15 mouse cellular contexts compared by ENCODE assay signal in genomic region chr5:28066311-28066710, GRCm38 (mm10). TPM values are rescaled to one million over a fixed set of nuclear protein-coding genes. Genes with fewer than 3 reads are reported as not detected.
A peak's percentile ranks its signal among the peaks of the same experiment; 100 is the strongest.
DNase-seq lines count a peak whose midpoint lies in the region; ATAC-seq and TF ChIP-seq lines count a peak whose summit lies in the region.
"Had no signal": no experiment of that assay in that cellular context is flagged by ENCODE, and none has a peak within 500 bp of the region (broad histone marks: within the 10 kb centered on the region; RNA-seq: fewer than 3 reads in every experiment).

No protein-coding gene starts in this region.

- peaks cover 30 to 33% of the 10 kb centered on the region in 2 experiments for H3K4me1 ChIP-seq in heart, embryonic 14.5 days (ENCODE audit: control insufficient read depth in 2 of 2, insufficient read depth in 2 of 2, low read length in 2 of 2)
- peaks cover 19% of the 10 kb centered on the region for H3K4me1 ChIP-seq in limb, embryonic 13.5 days
- peaks cover 51% of the 10 kb centered on the region for H3K4me1 ChIP-seq in small intestine, adult 2 months (ENCODE audit: control insufficient read depth, insufficient read depth, insufficient read length, low read length)

- WGBS in heart, embryonic 14.5 days = 44% methylated on average over 5 of the region's 5 CpGs
- 70% methylated on average over 5 of the region's 5 CpGs for WGBS in limb, embryonic 13.5 days
- 28% methylated on average over 5 of the region's 5 CpGs for WGBS in small intestine, adult 2 months

- no peak for TF ChIP-seq POLR2A in small intestine, adult 2 months (IDR thresholded peaks at IDR 0.05; ENCODE audit: low read depth, low read length)

- DNase-seq in heart, adult 9 months (ENCODE audit: low spot score in 2 of 2) = no peak
- DNase-seq in c-Kit-positive CD71-positive TER-119-positive erythroid progenitor cells, embryonic 14.5 days (ENCODE audit: low spot score) = peak; percentile 44
- no peak for DNase-seq in adrenal gland, postnatal 25 days
- no peak for DNase-seq in cerebellum, postnatal 14 days
- DNase-seq: cerebellum, postnatal 36 days; lung, postnatal 36 days; right cerebral cortex, postnatal 25 days; thymus, postnatal 25 days had no signal

- no peak for TF ChIP-seq CTCF in small intestine, adult 2 months (IDR thresholded peaks at IDR 0.05; ENCODE audit: extremely low read depth, insufficient read length, insufficient replicate concordance, low read depth, low read length)

- H3K4me2 ChIP-seq in heart, embryonic 14.5 days (ENCODE audit: low read length) = 0 out of 2 replicates have a peak overlapping the region, but pooled peaks have one; percentile 5
- no peak overlapping the region for H3K4me2 ChIP-seq in limb, embryonic 13.5 days (replicated peaks)
- H3K4me2 ChIP-seq: embryonic facial prominence, embryonic 15.5 days; kidney, embryonic 15.5 days had no signal

- ATAC-seq in heart, embryonic 14.5 days (ENCODE audit: insufficient number of reproducible peaks, insufficient read depth, low FRiP score, low read depth) = no peak
- ATAC-seq in limb, embryonic 13.5 days (ENCODE audit: low FRiP score, low read depth) = no peak
- ATAC-seq: hindbrain, embryonic 16.5 days; Patski had no signal

- H3K9ac ChIP-seq in heart, embryonic 14.5 days (ENCODE audit: low read length) = no peak overlapping the region
- no peak overlapping the region for H3K9ac ChIP-seq in limb, embryonic 13.5 days
- H3K9ac ChIP-seq: embryonic facial prominence, embryonic 15.5 days; kidney, embryonic 15.5 days had no signal

- no peak overlapping the region for H3K4me3 ChIP-seq in heart, embryonic 14.5 days (ENCODE audit: control insufficient read depth in 1 of 2, insufficient read depth in 1 of 2, low read depth in 1 of 2, low read length in 2 of 2)
- H3K4me3 ChIP-seq in limb, embryonic 13.5 days = no peak overlapping the region
- H3K4me3 ChIP-seq in small intestine, adult 2 months (ENCODE audit: low read depth, low read length) = peak overlapping the region; percentile 23
- H3K4me3 ChIP-seq: embryonic facial prominence, embryonic 15.5 days; kidney, embryonic 15.5 days had no signal

- H3K9me3 ChIP-seq in heart, embryonic 14.5 days (ENCODE audit: control insufficient read depth, low read length) = no peaks in the 10 kb centered on the region
- no peaks in the 10 kb centered on the region for H3K9me3 ChIP-seq in limb, embryonic 13.5 days
- H3K9me3 ChIP-seq: embryonic facial prominence, embryonic 15.5 days; kidney, embryonic 15.5 days had no signal

- H3K27ac ChIP-seq in heart, embryonic 14.5 days (replicated peaks in 1 of 2; ENCODE audit: control insufficient read depth in 1 of 2, insufficient read depth in 1 of 2, low read depth in 2 of 2, low read length in 2 of 2) = peak overlapping the region in 1 of 2 experiments; percentile 1; a peak in 1 of 4 replicates
- peak overlapping the region; percentile 3; the same call in 1 of the 2 replicates for H3K27ac ChIP-seq in limb, embryonic 13.5 days
- H3K27ac ChIP-seq in small intestine, adult 2 months (ENCODE audit: insufficient read depth, low read depth, low read length) = peak overlapping the region; percentile 86
- H3K27ac ChIP-seq: embryonic facial prominence, embryonic 15.5 days; kidney, embryonic 15.5 days had no signal

- H3K36me3 ChIP-seq in heart, embryonic 14.5 days (ENCODE audit: control insufficient read depth, insufficient read depth, low read length) = no peaks in the 10 kb centered on the region
- H3K36me3 ChIP-seq in limb, embryonic 13.5 days = no peaks in the 10 kb centered on the region
- no peaks in the 10 kb centered on the region for H3K36me3 ChIP-seq in small intestine, adult 2 months (ENCODE audit: control insufficient read depth, insufficient read depth, low read length)
- H3K36me3 ChIP-seq: embryonic facial prominence, embryonic 15.5 days; kidney, embryonic 15.5 days had no signal

- H3K27me3 ChIP-seq in heart, embryonic 14.5 days (ENCODE audit: control insufficient read depth, insufficient read depth, low read length) = no peaks in the 10 kb centered on the region
- H3K27me3 ChIP-seq in limb, embryonic 13.5 days = no peaks in the 10 kb centered on the region
- H3K27me3 ChIP-seq in small intestine, adult 2 months (ENCODE audit: control insufficient read depth, insufficient read depth, low read length) = no peaks in the 10 kb centered on the region
- H3K27me3 ChIP-seq: embryonic facial prominence, embryonic 15.5 days; kidney, embryonic 15.5 days; Patski had no signal

RNA-seq across cellular contexts. Expression of gene Insig1, which starts 4.9 kb away (rescaled TPM):
- polyA plus RNA-seq in heart, embryonic 14.5 days (2014; fragmentation: Nextera tagmentation; extraction: Ambion mirVana) = 26.6 and 34.0 TPM in 2 replicates
- 51.6 and 52.6 TPM in 2 replicates for polyA plus RNA-seq in limb, embryonic 13.5 days (2015; fragmentation: Nextera tagmentation; extraction: Ambion mirVana)
- 82.2 and 110 TPM in 2 replicates for polyA plus RNA-seq in small intestine, adult 2 months (2012; rRNA removed)
- 164 and 170 TPM in 2 replicates for total RNA-seq in adrenal gland, postnatal 25 days (2021)
